Mouse (Mus musculus) heart, embryonic 16.5 days (tissue): Measurements from ENCODE around the gene Chtop. TPM values are rescaled to one million over a fixed set of nuclear protein-coding genes. Genes with fewer than 3 reads are reported as not detected.

Experiments used
- polyA plus RNA-seq: library from polyadenylated mRNA; unstranded; fragments of >200 nt; fragmentation: Nextera tagmentation; extraction: Ambion mirVana; gene quantifications from 2 replicates; pipeline ENCODE4 v1.2.1, GENCODE M21; 2015

Chtop gene
- polyA plus RNA-seq, 1 experiment from 2014 or later = 95.6 TPM

Other genes starting within 250 kb of the Chtop start
- 7.1 and 7.4 TPM in 2 replicates for gene Dennd4b, start 244.3 kb downstream of the Chtop start, polyA plus RNA-seq
- gene Gatad2b, start 216.3 kb downstream of the Chtop start, polyA plus RNA-seq = 8.4 and 8.7 TPM in 2 replicates
- 5.6 and 6.7 TPM in 2 replicates for gene Slc27a3, start 119.6 kb downstream of the Chtop start, polyA plus RNA-seq
- gene Ints3, start 75.9 kb downstream of the Chtop start, polyA plus RNA-seq = 18.4 and 19.8 TPM in 2 replicates
- 11.3 and 13.0 TPM in 2 replicates for gene Npr1, start 43.6 kb downstream of the Chtop start, polyA plus RNA-seq
- gene Ilf2, start 33.4 kb downstream of the Chtop start, polyA plus RNA-seq = 103 and 104 TPM in 2 replicates
- gene Snapin, start 18.5 kb downstream of the Chtop start, polyA plus RNA-seq = 76.1 and 88.9 TPM in 2 replicates
- 348 and 352 TPM in 2 replicates for gene S100a1, start 4.9 kb upstream of the Chtop start, polyA plus RNA-seq
- 84.4 and 88.6 TPM in 2 replicates for gene S100a13, start 4.9 kb upstream of the Chtop start, polyA plus RNA-seq
- gene S100a14, start 17.4 kb upstream of the Chtop start, polyA plus RNA-seq = 5.7 and 7.3 TPM in 2 replicates
- 96.5 and 110 TPM in 2 replicates for gene S100a16, start 27.8 kb upstream of the Chtop start, polyA plus RNA-seq
- gene S100a3, start 51.1 kb upstream of the Chtop start, polyA plus RNA-seq = 1.4 and 3.8 TPM in 2 replicates
- not detected in 2 replicates for gene S100a2, start 80.7 kb upstream of the Chtop start, polyA plus RNA-seq
- not detected in 2 replicates for gene Gm42674, start 92.4 kb upstream of the Chtop start, polyA plus RNA-seq
- 5.8 and 11.8 TPM in 2 replicates for gene S100a4, start 94.3 kb upstream of the Chtop start, polyA plus RNA-seq
- gene S100a5, start 99.0 kb upstream of the Chtop start, polyA plus RNA-seq = not detected in 2 replicates
- 56.9 and 61.6 TPM in 2 replicates for gene S100a6, start 103.4 kb upstream of the Chtop start, polyA plus RNA-seq
- gene S100a7a, start 144.5 kb upstream of the Chtop start, polyA plus RNA-seq = 0.14 TPM in 1 of 2 replicates, not detected in the other
- gene S100a8, start 159.5 kb upstream of the Chtop start, polyA plus RNA-seq = 16.3 and 22.3 TPM in 2 replicates
- 11.5 and 16.9 TPM in 2 replicates for gene S100a9, start 186.2 kb upstream of the Chtop start, polyA plus RNA-seq
- gene Pglyrp4, start 217.4 kb upstream of the Chtop start, polyA plus RNA-seq = not detected in 2 replicates